Mouse (Mus musculus) neural tube, embryonic 11.5 days (tissue): ENCODE data around the gene Lce3e. TPM values are rescaled to one million over a fixed set of nuclear protein-coding genes. Genes with fewer than 3 reads are reported as not detected.
A peak's percentile ranks its signal among the peaks of the same experiment; 100 is the strongest.

Experiments used
- ATAC-seq: fragments of 200-750 bp; cut with Nextera tagmentation; 2 replicates; pipeline ENCODE4 v1.8.0; 2017; ENCODE audit warnings: moderate number of reproducible peaks, mild to moderate bottlenecking, moderate TSS enrichment, moderate library complexity; ENCODE audit not compliant: insufficient read depth, low FRiP score, low TSS enrichment
- DNase-seq: peaks from one replicate; pipeline ENCODE4 v3.0.0-alpha.2; 2015; ENCODE audit warnings: low spot score
- H3K27ac ChIP-seq: fragments of 300-500 bp; sonication (generic); 2 replicates; pipeline ENCODE4 v1.5.1; 2014; ENCODE audit warnings: low read depth, mild to moderate bottlenecking, low read length
- H3K27me3 ChIP-seq: fragments of 300-500 bp; sonication (generic); 2 replicates; pipeline ENCODE4 v1.6.1; 2014; ENCODE audit warnings: mild to moderate bottlenecking, low read length, mixed read lengths; ENCODE audit not compliant: control insufficient read depth, insufficient read depth
- H3K36me3 ChIP-seq: fragments of 300-500 bp; sonication (generic); 2 replicates; pipeline ENCODE4 v1.6.1; 2014; ENCODE audit warnings: mild to moderate bottlenecking, low read length, moderate library complexity, mixed read lengths; ENCODE audit not compliant: control insufficient read depth, insufficient read depth
- H3K4me1 ChIP-seq: fragments of 300-500 bp; sonication (generic); 2 replicates; pipeline ENCODE4 v1.6.1; 2014; ENCODE audit warnings: low read length, mixed read lengths; ENCODE audit not compliant: control insufficient read depth, insufficient read depth
- H3K4me2 ChIP-seq: fragments of 300-500 bp; sonication (generic); 2 replicates; pipeline ENCODE4 v1.6.1; 2014; ENCODE audit warnings: low read depth, mild to moderate bottlenecking, moderate library complexity
- H3K4me3 ChIP-seq: fragments of 300-500 bp; sonication (generic); 2 replicates; pipeline ENCODE4 v1.5.1; 2014; ENCODE audit warnings: low read depth, low read length
- H3K9ac ChIP-seq: fragments of 300-500 bp; sonication (generic); 2 replicates; pipeline ENCODE4 v1.6.1; 2014; ENCODE audit warnings: mild to moderate bottlenecking, low read length
- H3K9me3 ChIP-seq: fragments of 300-500 bp; sonication (generic); 2 replicates; pipeline ENCODE4 v1.6.1; 2016; ENCODE audit warnings: low read length; ENCODE audit not compliant: control insufficient read depth
- WGBS: fragments of 180-500 bp; shearing (Covaris S2); extraction: QIAGEN DNeasy Blood & Tissue Kit; methylation state at CpG from one replicate; pipeline ENCODE4 v1.1.7; 2014; 5-methylcytosine and 5-hydroxymethylcytosine counted together
- polyA plus RNA-seq: library from polyadenylated mRNA; unstranded; fragments of >200 nt; fragmentation: Nextera tagmentation; extraction: Ambion mirVana; gene quantifications from 2 replicates; pipeline ENCODE4 v1.2.1, GENCODE M21; 2014

Lce3e gene
- polyA plus RNA-seq, 1 experiment from 2014 or later, result not detected

DNA sequence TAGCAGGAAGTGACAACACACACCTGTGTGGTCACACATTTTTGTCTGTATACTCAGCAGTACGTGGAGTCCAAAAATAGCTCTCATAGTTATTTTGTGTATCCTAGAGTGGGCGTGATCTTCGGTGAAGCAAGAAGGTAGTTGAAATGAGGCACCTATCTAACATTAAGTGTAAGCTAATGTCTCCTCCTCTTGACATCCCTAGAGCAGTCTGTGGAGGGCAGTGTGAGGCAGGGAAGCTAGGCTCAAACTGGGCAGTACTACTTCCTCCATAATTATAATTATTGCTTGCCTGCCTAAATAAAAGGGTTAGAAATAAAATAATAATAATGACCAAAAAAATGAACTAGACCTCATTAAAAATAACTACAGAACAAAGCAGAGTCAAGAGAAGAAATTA is 33.8 kb downstream of the Lce3e start:
- no peaks in the 10 kb centered on the region for H3K4me1 ChIP-seq
- no peaks in the 10 kb centered on the region for H3K9me3 ChIP-seq
- DNase-seq (no peak), ATAC-seq (no peak)
- 85% methylated on average over 3 of the region's 3 CpGs for WGBS
- H3K36me3 ChIP-seq, result no peaks in the 10 kb centered on the region
- no peak overlapping the region for H3K4me2 ChIP-seq
- no peaks in the 10 kb centered on the region for H3K27me3 ChIP-seq
- no peak overlapping the region for H3K27ac ChIP-seq
- no peak overlapping the region for H3K4me3 ChIP-seq
- H3K9ac ChIP-seq, result no peak overlapping the region

DNA sequence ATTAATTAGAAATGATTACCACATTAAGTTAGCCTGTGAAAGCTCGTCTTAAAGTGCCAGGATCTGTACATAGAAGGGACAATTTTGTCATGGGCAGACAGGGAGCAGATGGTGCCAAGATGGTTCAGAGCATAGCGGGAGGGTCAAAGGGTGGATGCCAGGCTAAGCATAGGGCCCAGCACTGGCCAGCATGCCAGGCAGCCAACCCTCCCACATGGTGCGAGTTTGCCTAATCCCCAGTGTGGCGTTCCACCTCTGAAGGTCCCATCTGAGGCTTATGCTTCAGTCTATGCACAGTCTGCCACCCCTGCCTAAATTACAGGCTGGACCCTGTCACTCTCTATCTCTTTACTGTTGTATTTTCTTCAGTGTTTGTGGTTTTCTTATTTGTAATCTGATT is 36.0 kb downstream of the Lce3e start:
- WGBS, result 84% methylated on average over 4 of the region's 4 CpGs
- no peak overlapping the region for H3K4me3 ChIP-seq
- H3K4me1 ChIP-seq, result no peaks in the 10 kb centered on the region
- no peaks in the 10 kb centered on the region for H3K36me3 ChIP-seq
- no peak overlapping the region for H3K9ac ChIP-seq
- ATAC-seq (no peak), DNase-seq (no peak)
- no peaks in the 10 kb centered on the region for H3K9me3 ChIP-seq
- no peak overlapping the region for H3K4me2 ChIP-seq
- no peak overlapping the region for H3K27ac ChIP-seq
- H3K27me3 ChIP-seq, result no peaks in the 10 kb centered on the region

- Histone ChIP-seq H3K4me1 (no peaks in the 10 kb centered on the region), H3K4me3 (peak overlapping the region; percentile 31), H3K9ac (peak overlapping the region; percentile 55), H3K36me3 (no peaks in the 10 kb centered on the region), H3K27ac (0 out of 2 replicates have a peak overlapping the region, but pooled peaks have one; percentile 8), H3K27me3 (no peaks in the 10 kb centered on the region), H3K9me3 (no peaks in the 10 kb centered on the region), H3K4me2 (peak overlapping the region; percentile 62)
- ATAC-seq, result peak; percentile 83
- whole genome bisulfite sequencing, result under 1% methylated on average over 24 of the region's 24 CpGs
- DNase-seq, result peak; percentile 80
Observed at GRCm38 (mm10) chr3:93014378-93014801, 47.5 kb downstream of the Lce3e start.

GRCm38 (mm10) chr3:93014871-93015270 is 48.0 kb downstream of the Lce3e start:
- no peak overlapping the region for H3K27ac ChIP-seq
- H3K4me3 ChIP-seq, result peak overlapping the region; percentile 31
- no peaks in the 10 kb centered on the region for H3K9me3 ChIP-seq
- no peak; the same call in 1 of the 2 replicates for ATAC-seq
- 27% methylated on average over 5 of the region's 5 CpGs for WGBS
- peak overlapping the region; percentile 62 for H3K4me2 ChIP-seq
- no peak for DNase-seq
- H3K27me3 ChIP-seq, result no peaks in the 10 kb centered on the region
- no peaks in the 10 kb centered on the region for H3K36me3 ChIP-seq
- H3K9ac ChIP-seq, result peak overlapping the region; percentile 55; the same call in 1 of the 2 replicates
- H3K4me1 ChIP-seq, result no peaks in the 10 kb centered on the region

GRCm38 (mm10) chr3:93015460-93016104 is 48.7 kb downstream of the Lce3e start, which contains the start of gene Crct1:
Gene Crct1 (minus strand): TSS chr3:93015687.
- 38% methylated on average over 4 of the region's 4 CpGs for WGBS
- no peaks in the 10 kb centered on the region for H3K27me3 ChIP-seq
- no peak for DNase-seq
- H3K9me3 ChIP-seq, result no peaks in the 10 kb centered on the region
- H3K9ac ChIP-seq, result peak within 1 kb of the TSS; percentile 55
- H3K36me3 ChIP-seq, result no peaks in the 10 kb centered on the region
- no peaks in the 10 kb centered on the region for H3K4me1 ChIP-seq
- H3K4me3 ChIP-seq, result peak within 1 kb of the TSS; percentile 31
- 0 out of 2 replicates have a peak within 1 kb of the TSS, but pooled peaks have one; percentile 8 for H3K27ac ChIP-seq
- ATAC-seq, result no peak
- peak within 1 kb of the TSS; percentile 62 for H3K4me2 ChIP-seq

Other genes starting within 250 kb of the Lce3e start
- not detected in 2 replicates for gene Lce1f, start 246.7 kb upstream of the Lce3e start, polyA plus RNA-seq
- not detected in 2 replicates for gene Gm38119, start 228.0 kb upstream of the Lce3e start, polyA plus RNA-seq
- not detected in 2 replicates for gene Lce1g, start 214.7 kb upstream of the Lce3e start, polyA plus RNA-seq
- gene Lce1h, start 202.0 kb upstream of the Lce3e start, polyA plus RNA-seq, result not detected in 2 replicates
- not detected in 2 replicates for gene Lce1i, start 188.2 kb upstream of the Lce3e start, polyA plus RNA-seq
- not detected in 2 replicates for gene Lce1j, start 176.5 kb upstream of the Lce3e start, polyA plus RNA-seq
- gene Lce1k, start 159.2 kb upstream of the Lce3e start, polyA plus RNA-seq, result not detected in 2 replicates
- not detected in 2 replicates for gene Kprp, start 139.8 kb upstream of the Lce3e start, polyA plus RNA-seq
- gene Lce1l, start 115.8 kb upstream of the Lce3e start, polyA plus RNA-seq, result not detected in 2 replicates
- gene 2310050C09Rik, start 96.8 kb upstream of the Lce3e start, polyA plus RNA-seq, result not detected in 2 replicates
- gene Lce3a, start 40.8 kb upstream of the Lce3e start, polyA plus RNA-seq, result not detected in 2 replicates
- gene Lce3b, start 34.1 kb upstream of the Lce3e start, polyA plus RNA-seq, result not detected in 2 replicates
- not detected in 2 replicates for gene Lce3c, start 22.6 kb upstream of the Lce3e start, polyA plus RNA-seq
- gene Lce3d, start 9.7 kb upstream of the Lce3e start, polyA plus RNA-seq, result not detected in 2 replicates
- gene Lce3f, start 25.2 kb downstream of the Lce3e start, polyA plus RNA-seq, result not detected in 2 replicates
- 0.68 TPM in 1 of 2 replicates, not detected in the other for gene Crct1, start 48.6 kb downstream of the Lce3e start, polyA plus RNA-seq
- gene Lce1m, start 52.0 kb downstream of the Lce3e start, polyA plus RNA-seq, result not detected in 2 replicates
- gene Gm4858, start 101.8 kb downstream of the Lce3e start, polyA plus RNA-seq, result not detected in 2 replicates
- gene Crnn, start 177.7 kb downstream of the Lce3e start, polyA plus RNA-seq, result not detected in 2 replicates
- not detected in 2 replicates for gene Flg2, start 230.2 kb downstream of the Lce3e start, polyA plus RNA-seq